Mouse (Mus musculus) lung, adult 2 months (tissue): ENCODE data around the gene Cdc6.

Experiments used
- CTCF ChIP-seq: fragments of 200-500 bp; IDR thresholded peaks from 2 replicates; pipeline ENCODE4 v1.5.1; 2011; ENCODE audit warnings: mild to moderate bottlenecking, low read length, control low read depth; ENCODE audit not compliant: insufficient read depth
- POLR2A ChIP-seq: fragments of 200-500 bp; IDR thresholded peaks from 2 replicates; pipeline ENCODE4 v1.6.1; 2011; ENCODE audit warnings: low read depth, mild to moderate bottlenecking, control low read depth, low read length, borderline replicate concordance; ENCODE audit errors: extremely low read depth

GRCm38 (mm10) chr11:98942923-98943641, 35.5 kb downstream of the Cdc6 start:
- TF ChIP-seq POLR2A (peak; percentile 25; the same call in 1 of the 2 replicates), CTCF (no peak)
